8 mouse cellular contexts compared by ENCODE assay signal in the genomic region with DNA sequence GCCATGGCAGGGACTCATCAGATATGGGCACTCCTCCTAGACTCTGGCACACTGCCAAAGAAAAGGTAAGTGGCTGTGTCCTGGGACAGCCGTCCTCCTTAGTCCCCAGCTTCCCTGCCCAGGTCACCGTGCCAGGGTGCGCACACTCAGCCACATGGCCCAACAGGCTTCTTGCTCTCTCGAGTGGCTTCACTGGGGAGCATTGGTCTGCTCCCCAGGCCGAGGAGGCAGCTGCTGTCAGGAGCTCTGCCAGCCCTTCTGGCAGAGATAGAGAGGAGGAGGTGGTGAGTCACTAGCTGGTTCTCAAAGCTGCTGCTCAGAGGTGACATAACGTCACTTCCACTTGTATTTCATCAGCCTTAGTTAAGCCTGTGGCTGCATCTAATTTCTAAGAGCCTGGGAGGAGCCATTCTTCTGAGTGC. TPM values are rescaled to one million over a fixed set of nuclear protein-coding genes. Genes with fewer than 3 reads are reported as not detected.
A peak's percentile ranks its signal among the peaks of the same experiment; 100 is the strongest.
DNase-seq lines count a peak whose midpoint lies in the region; ATAC-seq and TF ChIP-seq lines count a peak whose summit lies in the region.

No protein-coding gene starts in this region.

- H3K4me1 ChIP-seq in embryonic fibroblast, embryonic 13.5 days (ENCODE audit: control insufficient read depth, insufficient read depth, low read length): peaks cover 3% of the 10 kb centered on the region; the same call in 1 of the 2 replicates
- peaks cover 4% of the 10 kb centered on the region for H3K4me1 ChIP-seq in heart, postnatal 0 days (ENCODE audit: control insufficient read depth, insufficient read depth)
- H3K4me1 ChIP-seq in stomach, postnatal 0 days (replicated peaks; ENCODE audit: control insufficient read depth, insufficient read depth): no peaks in the 10 kb centered on the region
- H3K4me1 ChIP-seq in midbrain, embryonic 14.5 days (ENCODE audit: control insufficient read depth, insufficient read depth, low read length): no peaks in the 10 kb centered on the region; the same call in 1 of the 2 replicates

- peak overlapping the region; percentile 66 for H3K27ac ChIP-seq in embryonic fibroblast, embryonic 13.5 days (ENCODE audit: insufficient read depth, low read length)
- peak overlapping the region; percentile 57; the same call in 1 of the 2 replicates for H3K27ac ChIP-seq in heart, postnatal 0 days (ENCODE audit: low read depth)
- H3K27ac ChIP-seq in stomach, postnatal 0 days (replicated peaks): peak overlapping the region; percentile 31; the same call in 1 of the 2 replicates
- no peak overlapping the region for H3K27ac ChIP-seq in midbrain, embryonic 14.5 days (replicated peaks; ENCODE audit: low read depth, low read length)

- TF ChIP-seq POLR2A in embryonic fibroblast, embryonic 13.5 days (IDR thresholded peaks at IDR 0.05; ENCODE audit: low read depth, low read length): no peak

- H3K36me3 ChIP-seq in heart, postnatal 0 days (replicated peaks; ENCODE audit: control insufficient read depth, insufficient read depth, low read length): peaks cover 51% of the 10 kb centered on the region
- H3K36me3 ChIP-seq in stomach, postnatal 0 days (ENCODE audit: control insufficient read depth, insufficient read depth, low read length): peaks cover 18% of the 10 kb centered on the region
- H3K36me3 ChIP-seq in midbrain, embryonic 14.5 days (ENCODE audit: control insufficient read depth, insufficient read depth, low read length): peaks cover 52% of the 10 kb centered on the region

- H3K4me2 ChIP-seq in heart, postnatal 0 days (ENCODE audit: low read depth, low read length): no peak overlapping the region
- H3K4me2 ChIP-seq in stomach, postnatal 0 days (replicated peaks; ENCODE audit: low read depth): no peak overlapping the region
- no peak overlapping the region for H3K4me2 ChIP-seq in midbrain, embryonic 14.5 days (ENCODE audit: low read length)

- 22% methylated on average over 6 of the region's 6 CpGs for WGBS in heart, postnatal 0 days
- 38% methylated on average over 6 of the region's 6 CpGs for WGBS in stomach, postnatal 0 days
- WGBS in midbrain, embryonic 14.5 days: 80% methylated on average over 6 of the region's 6 CpGs

- no peak overlapping the region for H3K4me3 ChIP-seq in embryonic fibroblast, embryonic 13.5 days (ENCODE audit: insufficient read depth, low read length)
- no peak overlapping the region for H3K4me3 ChIP-seq in heart, postnatal 0 days (ENCODE audit: low read depth, low read length)
- no peak overlapping the region for H3K4me3 ChIP-seq in stomach, postnatal 0 days (ENCODE audit: low read depth, low read length)
- no peak overlapping the region for H3K4me3 ChIP-seq in midbrain, embryonic 14.5 days (replicated peaks; ENCODE audit: low read depth, low read length)

- no peak for TF ChIP-seq EP300 in heart, postnatal 0 days (IDR thresholded peaks at IDR 0.05; ENCODE audit: low read depth)
- TF ChIP-seq EP300 in stomach, postnatal 0 days (optimal IDR thresholded peaks at IDR 0.05): no peak

- no peaks in the 10 kb centered on the region for H3K27me3 ChIP-seq in heart, postnatal 0 days (ENCODE audit: control insufficient read depth, insufficient read depth, low read length)
- no peaks in the 10 kb centered on the region for H3K27me3 ChIP-seq in stomach, postnatal 0 days (ENCODE audit: control insufficient read depth, insufficient read depth, low read length)
- H3K27me3 ChIP-seq in midbrain, embryonic 14.5 days (ENCODE audit: control insufficient read depth, insufficient read depth, low read length): no peaks in the 10 kb centered on the region

- intact Hi-C loops in left cerebral cortex, postnatal 36 days (cut with DNase I): no loop called here

- DNase-seq in urinary bladder, adult 18-20 months (ENCODE audit: low spot score in 2 of 2): peak; percentile 36 to 50
- DNase-seq in urinary bladder, postnatal 10 days (ENCODE audit: low spot score): no peak
- DNase-seq in heart, postnatal 0 days (ENCODE audit: low spot score): peak; percentile 86
- peak; percentile 61 to 70 for DNase-seq in left cerebral cortex, postnatal 36 days (ENCODE audit: low spot score in 2 of 2)
- DNase-seq in stomach, postnatal 0 days (ENCODE audit: low spot score): peak; percentile 50
- no peak for DNase-seq in neural tube, embryonic 10.5 days (ENCODE audit: extremely low spot score, low spot score)
- no peak for DNase-seq in midbrain, embryonic 14.5 days

- H3K9ac ChIP-seq in heart, postnatal 0 days (replicated peaks; ENCODE audit: low read depth, low read length): no peak overlapping the region
- no peak overlapping the region for H3K9ac ChIP-seq in stomach, postnatal 0 days (ENCODE audit: low read length)
- no peak overlapping the region for H3K9ac ChIP-seq in midbrain, embryonic 14.5 days (replicated peaks; ENCODE audit: low read length)

- ATAC-seq in heart, postnatal 0 days (ENCODE audit: insufficient read depth, low read depth): peak; percentile 91
- ATAC-seq in stomach, postnatal 0 days (ENCODE audit: low FRiP score, low TSS enrichment): peak; percentile 90
- ATAC-seq in midbrain, embryonic 14.5 days (ENCODE audit: low FRiP score, low TSS enrichment): no peak

- H3K9me3 ChIP-seq in heart, postnatal 0 days (replicated peaks; ENCODE audit: control insufficient read depth, low read length): no peaks in the 10 kb centered on the region
- H3K9me3 ChIP-seq in stomach, postnatal 0 days (ENCODE audit: control insufficient read depth, low read length): no peaks in the 10 kb centered on the region
- H3K9me3 ChIP-seq in midbrain, embryonic 14.5 days (ENCODE audit: control insufficient read depth, low read length): no peaks in the 10 kb centered on the region

- TF ChIP-seq CTCF in embryonic fibroblast, embryonic 13.5 days (IDR thresholded peaks at IDR 0.05; ENCODE audit: borderline replicate concordance, insufficient read depth, low read length): no peak
- no peak for TF ChIP-seq CTCF in heart, postnatal 0 days (IDR thresholded peaks at IDR 0.05; ENCODE audit: low read depth)
- no peak for TF ChIP-seq CTCF in stomach, postnatal 0 days (IDR thresholded peaks at IDR 0.05; ENCODE audit: low read depth)

RNA-seq across cellular contexts. Expression of a gene that starts 40.2 kb away (rescaled TPM):
- 19.3 and 20.2 TPM in 2 replicates for polyA plus RNA-seq in embryonic fibroblast, embryonic 13.5 days (2011; ENCODE audit: insufficient read length, low read depth, missing spikeins)
- total RNA-seq in heart, postnatal 0 days (2014; rRNA removed; ENCODE audit: low replicate concordance): 28.9 and 30.4 TPM in 2 replicates
- polyA plus RNA-seq in heart, postnatal 0 days (2015; fragmentation: Nextera tagmentation; extraction: Ambion mirVana): 11.1 and 11.2 TPM in 2 replicates
- 10 to 100 TPM; 11.8 to 14.5 TPM for total RNA-seq in left cerebral cortex, postnatal 36 days (2021)
- 8.1 and 8.2 TPM in 2 replicates for polyA plus RNA-seq in stomach, postnatal 0 days (2015; fragmentation: Nextera tagmentation; extraction: Ambion mirVana)
- 9.4 and 11.5 TPM in 2 replicates for polyA plus RNA-seq in midbrain, embryonic 14.5 days (2014; fragmentation: Nextera tagmentation; extraction: Ambion mirVana)

RNA-seq across cellular contexts. Expression of a gene that starts 40.2 kb away (rescaled TPM):
- polyA plus RNA-seq in embryonic fibroblast, embryonic 13.5 days (2011; ENCODE audit: insufficient read length, low read depth, missing spikeins): 16.8 and 22.3 TPM in 2 replicates
- total RNA-seq in heart, postnatal 0 days (2014; rRNA removed; ENCODE audit: low replicate concordance): 4.4 and 6.9 TPM in 2 replicates
- polyA plus RNA-seq in heart, postnatal 0 days (2015; fragmentation: Nextera tagmentation; extraction: Ambion mirVana): 9.6 and 11.3 TPM in 2 replicates
- total RNA-seq in left cerebral cortex, postnatal 36 days (2021): 10 to 100 TPM in 1 of 2 experiments, 1 to 10 TPM in 1; 9.5 to 11.2 TPM
- 9.5 and 10.7 TPM in 2 replicates for polyA plus RNA-seq in stomach, postnatal 0 days (2015; fragmentation: Nextera tagmentation; extraction: Ambion mirVana)
- 10.9 and 12.5 TPM in 2 replicates for polyA plus RNA-seq in midbrain, embryonic 14.5 days (2014; fragmentation: Nextera tagmentation; extraction: Ambion mirVana)

Comparison
In these comparisons a context has a peak if more than half of its experiments do, and no peak if none do; other contexts are left out.
1. DNase-seq: peak in urinary bladder, adult 18-20 months (2 of 2), heart, postnatal 0 days (single experiment), left cerebral cortex, postnatal 36 days (2 of 2) and stomach, postnatal 0 days (single experiment); none in urinary bladder, postnatal 10 days (single experiment), neural tube, embryonic 10.5 days (single experiment) and midbrain, embryonic 14.5 days (single experiment).